Mouse (Mus musculus) stomach, embryonic 14.5 days (tissue): ENCODE results near the gene Asns. TPM values are rescaled to one million over a fixed set of nuclear protein-coding genes. Genes with fewer than 3 reads are reported as not detected.
"Not testable (repeated sequence)": the region's sequence is repeated elsewhere in the genome, so short reads cannot be mapped to it uniquely, and the experiment has no call there.

Source experiments
- ATAC-seq: fragments of 200-750 bp; cut with Nextera tagmentation; 2 replicates; pipeline ENCODE4 v1.8.0; 2017; ENCODE audit warnings: low read depth, moderate TSS enrichment; ENCODE audit not compliant: insufficient number of reproducible peaks, insufficient read depth, low FRiP score
- H3K27ac ChIP-seq: fragments of 300-500 bp; sonication (generic); 2 replicates; pipeline ENCODE4 v1.5.1; 2014; ENCODE audit warnings: mild to moderate bottlenecking, low read length, moderate library complexity, mixed read lengths
- H3K27me3 ChIP-seq: fragments of 300-500 bp; sonication (generic); 2 replicates; pipeline ENCODE4 v1.6.1; 2014; ENCODE audit warnings: low read length, control low read depth, mixed read lengths; ENCODE audit not compliant: control insufficient read depth, insufficient read depth
- H3K36me3 ChIP-seq: fragments of 300-500 bp; sonication (generic); 2 replicates; pipeline ENCODE4 v1.6.1; 2014; ENCODE audit warnings: mild to moderate bottlenecking, control low read depth, low read length, moderate library complexity, mixed read lengths; ENCODE audit not compliant: control insufficient read depth, insufficient read depth
- H3K4me1 ChIP-seq: fragments of 300-500 bp; sonication (generic); 2 replicates; pipeline ENCODE4 v1.6.1; 2014; ENCODE audit warnings: low read length, control low read depth, mixed read lengths; ENCODE audit not compliant: control insufficient read depth, insufficient read depth
- H3K4me2 ChIP-seq: fragments of 300-500 bp; sonication (generic); replicated peaks from 2 replicates; pipeline ENCODE4 v1.6.1; 2014; ENCODE audit warnings: low read depth, low read length, control low read depth
- H3K4me3 ChIP-seq: fragments of 300-500 bp; sonication (generic); 2 replicates; pipeline ENCODE4 v1.5.1; 2014; ENCODE audit warnings: low read depth, low read length, control low read depth
- H3K9ac ChIP-seq: fragments of 300-500 bp; sonication (generic); replicated peaks from 2 replicates; pipeline ENCODE4 v1.6.1; 2014; ENCODE audit warnings: low read depth, mild to moderate bottlenecking, control low read depth, low read length, moderate library complexity, mixed read lengths
- H3K9me3 ChIP-seq: fragments of 300-500 bp; sonication (generic); 2 replicates; pipeline ENCODE4 v1.6.1; 2016; ENCODE audit warnings: low read depth, low read length, control low read depth; ENCODE audit not compliant: control insufficient read depth
- WGBS: fragments of 180-500 bp; shearing (Covaris S2); extraction: QIAGEN DNeasy Blood & Tissue Kit; methylation state at CpG from one replicate; pipeline ENCODE4 v1.1.7; 2014; 5-methylcytosine and 5-hydroxymethylcytosine counted together
- polyA plus RNA-seq: library from polyadenylated mRNA; unstranded; fragments of >200 nt; fragmentation: Nextera tagmentation; extraction: Ambion mirVana; gene quantifications from 2 replicates; pipeline ENCODE4 v1.2.1, GENCODE M21; 2014

The Asns gene
- polyA plus RNA-seq, 1 experiment from 2014 or later: 78.0 TPM

GRCm38 (mm10) chr6:7671429-7671828, 21.6 kb downstream of the Asns start:
- Histone ChIP-seq H3K27me3 (no peaks in the 10 kb centered on the region), H3K4me1 (no peaks in the 10 kb centered on the region), H3K4me3 (no peak overlapping the region), H3K36me3 (no peaks in the 10 kb centered on the region), H3K4me2 (no peak overlapping the region), H3K27ac (no peak overlapping the region), H3K9me3 (no peaks in the 10 kb centered on the region), H3K9ac (no peak overlapping the region)
- 63% methylated on average over 3 of the region's 3 CpGs for WGBS
- no peak for ATAC-seq

- no peaks in the 10 kb centered on the region for H3K27me3 ChIP-seq
- WGBS: 43% methylated on average over 3 of the region's 3 CpGs
Measured at GRCm38 (mm10) chr6:7670588-7670987, 22.5 kb downstream of the Asns start.

GRCm38 (mm10) chr6:7669721-7670120, 23.3 kb downstream of the Asns start:
- no peaks in the 10 kb centered on the region for H3K9me3 ChIP-seq
- no peaks in the 10 kb centered on the region for H3K4me1 ChIP-seq
- no peak overlapping the region for H3K9ac ChIP-seq
- no peaks in the 10 kb centered on the region for H3K36me3 ChIP-seq
- WGBS: 85% methylated on average over 5 of the region's 5 CpGs
- no peak overlapping the region for H3K4me3 ChIP-seq
- H3K27ac ChIP-seq: no peak overlapping the region
- H3K27me3 ChIP-seq: no peaks in the 10 kb centered on the region
- H3K4me2 ChIP-seq: no peak overlapping the region
- ATAC-seq: no peak

More at GRCm38 (mm10) chr6:7670588-7670987, 22.5 kb downstream of the Asns start:
- no peaks in the 10 kb centered on the region for H3K36me3 ChIP-seq
- no peak overlapping the region for H3K27ac ChIP-seq
- no peak overlapping the region for H3K4me2 ChIP-seq
- H3K4me3 ChIP-seq: no peak overlapping the region
- no peak for ATAC-seq
- H3K9ac ChIP-seq: no peak overlapping the region
- no peaks in the 10 kb centered on the region for H3K9me3 ChIP-seq
- H3K4me1 ChIP-seq: no peaks in the 10 kb centered on the region

- H3K4me1 ChIP-seq: no peaks in the 10 kb centered on the region
- no peak overlapping the region for H3K9ac ChIP-seq
- no peaks in the 10 kb centered on the region for H3K27me3 ChIP-seq
- no peak overlapping the region for H3K4me3 ChIP-seq
- no peak overlapping the region for H3K4me2 ChIP-seq
- H3K27ac ChIP-seq: no peak overlapping the region
- no peak for ATAC-seq
- WGBS: 74% methylated on average over 5 of the region's 5 CpGs
- H3K9me3 ChIP-seq: no peaks in the 10 kb centered on the region
- H3K36me3 ChIP-seq: no peaks in the 10 kb centered on the region
Measured at GRCm38 (mm10) chr6:7668332-7668731, 24.7 kb downstream of the Asns start.

GRCm38 (mm10) chr6:7665902-7666301, 27.2 kb downstream of the Asns start:
- H3K4me1 ChIP-seq, H3K9me3 ChIP-seq, H3K36me3 ChIP-seq, H3K9ac ChIP-seq, H3K27me3 ChIP-seq, H3K4me3 ChIP-seq, H3K27ac ChIP-seq, ATAC-seq, H3K4me2 ChIP-seq: not testable (repeated sequence)
- 91% methylated on average over 3 of the region's 4 CpGs for WGBS

GRCm38 (mm10) chr6:7661455-7661854, 31.6 kb downstream of the Asns start:
- ATAC-seq: no peak
- Histone ChIP-seq H3K27me3 (no peaks in the 10 kb centered on the region), H3K36me3 (no peaks in the 10 kb centered on the region), H3K9me3 (no peaks in the 10 kb centered on the region), H3K9ac (no peak overlapping the region), H3K4me3 (no peak overlapping the region), H3K27ac (no peak overlapping the region), H3K4me2 (no peak overlapping the region), H3K4me1 (no peaks in the 10 kb centered on the region)
- WGBS: 68% methylated on average over 4 of the region's 4 CpGs

- Histone ChIP-seq H3K4me2 (no peak overlapping the region), H3K9ac (no peak overlapping the region), H3K9me3 (no peaks in the 10 kb centered on the region), H3K36me3 (no peaks in the 10 kb centered on the region), H3K4me3 (no peak overlapping the region), H3K4me1 (no peaks in the 10 kb centered on the region), H3K27ac (no peak overlapping the region), H3K27me3 (no peaks in the 10 kb centered on the region)
- no peak for ATAC-seq
- whole genome bisulfite sequencing: 63% methylated on average over 5 of the region's 5 CpGs
Measured at GRCm38 (mm10) chr6:7660377-7661080, 32.5 kb downstream of the Asns start.

GRCm38 (mm10) chr6:7656601-7657000, 36.5 kb downstream of the Asns start:
- Histone ChIP-seq H3K4me2 (no peak overlapping the region), H3K4me1 (no peaks in the 10 kb centered on the region), H3K36me3 (no peaks in the 10 kb centered on the region), H3K9me3 (no peaks in the 10 kb centered on the region), H3K27me3 (no peaks in the 10 kb centered on the region), H3K9ac (no peak overlapping the region), H3K4me3 (no peak overlapping the region), H3K27ac (no peak overlapping the region)
- 89% methylated on average over 1 of the region's 1 CpGs for WGBS
- no peak for ATAC-seq

GRCm38 (mm10) chr6:7648458-7648857, 44.6 kb downstream of the Asns start:
- Histone ChIP-seq H3K36me3 (no peaks in the 10 kb centered on the region), H3K9me3 (no peaks in the 10 kb centered on the region), H3K4me2 (no peak overlapping the region), H3K27ac (no peak overlapping the region), H3K27me3 (no peaks in the 10 kb centered on the region), H3K4me1 (no peaks in the 10 kb centered on the region), H3K9ac (no peak overlapping the region), H3K4me3 (no peak overlapping the region)
- no peak for ATAC-seq
